Mouse (Mus musculus): Measurements from ENCODE around the gene Aldh1l1. TPM values are rescaled to one million over a fixed set of nuclear protein-coding genes. Genes with fewer than 3 reads are reported as not detected.

The Aldh1l1 gene
- polyA plus RNA-seq, 1 experiment from 2014 or later = 1.2 TPM

- 89% methylated on average over 3 of the region's 3 CpGs for WGBS
- H3K36me3 ChIP-seq (ENCODE audit: control insufficient read depth, insufficient read depth, low read length) = no peaks in the 10 kb centered on the region
- no peaks in the 10 kb centered on the region for H3K9me3 ChIP-seq (ENCODE audit: control insufficient read depth, low read length)
- H3K27me3 ChIP-seq (ENCODE audit: control insufficient read depth, insufficient read depth, low read length) = no peaks in the 10 kb centered on the region
- ATAC-seq (replicated peaks; ENCODE audit: low FRiP score) = no peak
- H3K27ac ChIP-seq (ENCODE audit: low read depth, low read length) = no peak overlapping the region
- no peak overlapping the region for H3K4me3 ChIP-seq (ENCODE audit: low read depth, low read length)
- DNase-seq (ENCODE audit: low spot score) = peak; percentile 41
- H3K9ac ChIP-seq (ENCODE audit: low read length) = no peak overlapping the region
- no peak overlapping the region for H3K4me2 ChIP-seq (ENCODE audit: low read depth, low read length, severe bottlenecking)
- H3K4me1 ChIP-seq (replicated peaks; ENCODE audit: control insufficient read depth, insufficient read depth, low read length) = no peaks in the 10 kb centered on the region; the same call in 1 of the 2 replicates
Observed at GRCm38 (mm10) chr6:90474361-90474750, 11.9 kb upstream of the Aldh1l1 start.

GRCm38 (mm10) chr6:90475176-90475853 is 10.9 kb upstream of the Aldh1l1 start:
- Histone ChIP-seq H3K4me3 (ENCODE audit: low read depth, low read length) (no peak overlapping the region), H3K9ac (ENCODE audit: low read length) (no peak overlapping the region), H3K9me3 (ENCODE audit: control insufficient read depth, low read length) (no peaks in the 10 kb centered on the region), H3K27me3 (ENCODE audit: control insufficient read depth, insufficient read depth, low read length) (no peaks in the 10 kb centered on the region), H3K4me1 (replicated peaks; ENCODE audit: control insufficient read depth, insufficient read depth, low read length) (no peaks in the 10 kb centered on the region; the same call in 1 of the 2 replicates), H3K36me3 (ENCODE audit: control insufficient read depth, insufficient read depth, low read length) (no peaks in the 10 kb centered on the region), H3K4me2 (ENCODE audit: low read depth, low read length, severe bottlenecking) (no peak overlapping the region), H3K27ac (ENCODE audit: low read depth, low read length) (no peak overlapping the region)
- 79% methylated on average over 4 of the region's 4 CpGs for WGBS
- peak; percentile 40 for DNase-seq (ENCODE audit: low spot score)
- no peak for ATAC-seq (replicated peaks; ENCODE audit: low FRiP score)

GRCm38 (mm10) chr6:90475854-90476212 is 10.4 kb upstream of the Aldh1l1 start:
- DNase-seq (ENCODE audit: low spot score) = peak; percentile 42
- Histone ChIP-seq H3K4me2 (ENCODE audit: low read depth, low read length, severe bottlenecking) (no peak overlapping the region), H3K36me3 (ENCODE audit: control insufficient read depth, insufficient read depth, low read length) (no peaks in the 10 kb centered on the region), H3K27me3 (ENCODE audit: control insufficient read depth, insufficient read depth, low read length) (no peaks in the 10 kb centered on the region), H3K9ac (ENCODE audit: low read length) (no peak overlapping the region), H3K4me1 (replicated peaks; ENCODE audit: control insufficient read depth, insufficient read depth, low read length) (no peaks in the 10 kb centered on the region; the same call in 1 of the 2 replicates), H3K27ac (ENCODE audit: low read depth, low read length) (no peak overlapping the region), H3K9me3 (ENCODE audit: control insufficient read depth, low read length) (no peaks in the 10 kb centered on the region), H3K4me3 (ENCODE audit: low read depth, low read length) (no peak overlapping the region)
- WGBS = 71% methylated on average over 3 of the region's 3 CpGs
- ATAC-seq (replicated peaks; ENCODE audit: low FRiP score) = no peak

- DNase-seq (ENCODE audit: low spot score) = peak; percentile 39
- ATAC-seq (replicated peaks; ENCODE audit: low FRiP score) = no peak
- Histone ChIP-seq H3K9me3 (ENCODE audit: control insufficient read depth, low read length) (no peaks in the 10 kb centered on the region), H3K36me3 (ENCODE audit: control insufficient read depth, insufficient read depth, low read length) (no peaks in the 10 kb centered on the region), H3K27ac (ENCODE audit: low read depth, low read length) (no peak overlapping the region), H3K27me3 (ENCODE audit: control insufficient read depth, insufficient read depth, low read length) (no peaks in the 10 kb centered on the region), H3K4me3 (ENCODE audit: low read depth, low read length) (no peak overlapping the region), H3K4me1 (replicated peaks; ENCODE audit: control insufficient read depth, insufficient read depth, low read length) (no peaks in the 10 kb centered on the region), H3K9ac (ENCODE audit: low read length) (no peak overlapping the region), H3K4me2 (ENCODE audit: low read depth, low read length, severe bottlenecking) (no peak overlapping the region)
- WGBS = 80% methylated on average over 14 of the region's 14 CpGs
Observed at GRCm38 (mm10) chr6:90476941-90477518, 9.2 kb upstream of the Aldh1l1 start.

GRCm38 (mm10) chr6:90484249-90484648 is 2.0 kb upstream of the Aldh1l1 start:
- Histone ChIP-seq H3K27me3 (ENCODE audit: control insufficient read depth, insufficient read depth, low read length) (no peaks in the 10 kb centered on the region), H3K36me3 (ENCODE audit: control insufficient read depth, insufficient read depth, low read length) (no peaks in the 10 kb centered on the region), H3K9me3 (ENCODE audit: control insufficient read depth, low read length) (no peaks in the 10 kb centered on the region), H3K27ac (ENCODE audit: low read depth, low read length) (no peak overlapping the region), H3K4me3 (ENCODE audit: low read depth, low read length) (no peak overlapping the region), H3K4me2 (ENCODE audit: low read depth, low read length, severe bottlenecking) (no peak overlapping the region), H3K4me1 (replicated peaks; ENCODE audit: control insufficient read depth, insufficient read depth, low read length) (no peaks in the 10 kb centered on the region), H3K9ac (ENCODE audit: low read length) (no peak overlapping the region)
- 81% methylated on average over 3 of the region's 3 CpGs for WGBS
- DNase-seq (ENCODE audit: low spot score) (no peak), ATAC-seq (replicated peaks; ENCODE audit: low FRiP score) (no peak)

- DNase-seq (ENCODE audit: low spot score) (no peak), ATAC-seq (replicated peaks; ENCODE audit: low FRiP score) (no peak)
- H3K36me3 ChIP-seq (ENCODE audit: control insufficient read depth, insufficient read depth, low read length) = no peaks in the 10 kb centered on the region
- no peak overlapping the region for H3K4me2 ChIP-seq (ENCODE audit: low read depth, low read length, severe bottlenecking)
- WGBS = 85% methylated on average over 5 of the region's 5 CpGs
- no peak overlapping the region for H3K27ac ChIP-seq (ENCODE audit: low read depth, low read length)
- H3K27me3 ChIP-seq (ENCODE audit: control insufficient read depth, insufficient read depth, low read length) = no peaks in the 10 kb centered on the region
- no peaks in the 10 kb centered on the region for H3K9me3 ChIP-seq (ENCODE audit: control insufficient read depth, low read length)
- no peak overlapping the region for H3K4me3 ChIP-seq (ENCODE audit: low read depth, low read length)
- H3K4me1 ChIP-seq (replicated peaks; ENCODE audit: control insufficient read depth, insufficient read depth, low read length) = no peaks in the 10 kb centered on the region
- H3K9ac ChIP-seq (ENCODE audit: low read length) = no peak overlapping the region
Observed at GRCm38 (mm10) chr6:90484876-90485275, 1.4 kb upstream of the Aldh1l1 start.

GRCm38 (mm10) chr6:90487531-90487930 is 1.3 kb downstream of the Aldh1l1 start:
- 97% methylated on average over 1 of the region's 1 CpGs for WGBS
- Histone ChIP-seq H3K9me3 (ENCODE audit: control insufficient read depth, low read length) (no peaks in the 10 kb centered on the region), H3K4me1 (replicated peaks; ENCODE audit: control insufficient read depth, insufficient read depth, low read length) (no peaks in the 10 kb centered on the region), H3K27ac (ENCODE audit: low read depth, low read length) (no peak overlapping the region), H3K27me3 (ENCODE audit: control insufficient read depth, insufficient read depth, low read length) (no peaks in the 10 kb centered on the region), H3K4me2 (ENCODE audit: low read depth, low read length, severe bottlenecking) (no peak overlapping the region), H3K36me3 (ENCODE audit: control insufficient read depth, insufficient read depth, low read length) (no peaks in the 10 kb centered on the region), H3K9ac (ENCODE audit: low read length) (no peak overlapping the region), H3K4me3 (ENCODE audit: low read depth, low read length) (no peak overlapping the region)
- ATAC-seq (replicated peaks; ENCODE audit: low FRiP score) = no peak
- DNase-seq (ENCODE audit: low spot score) = no peak

GRCm38 (mm10) chr6:90489532-90489931 is 3.3 kb downstream of the Aldh1l1 start:
- WGBS = 92% methylated on average over 3 of the region's 3 CpGs
- no peaks in the 10 kb centered on the region for H3K36me3 ChIP-seq (ENCODE audit: control insufficient read depth, insufficient read depth, low read length)
- H3K4me3 ChIP-seq (ENCODE audit: low read depth, low read length) = no peak overlapping the region
- H3K4me2 ChIP-seq (ENCODE audit: low read depth, low read length, severe bottlenecking) = no peak overlapping the region
- DNase-seq (ENCODE audit: low spot score) = no peak
- H3K4me1 ChIP-seq (replicated peaks; ENCODE audit: control insufficient read depth, insufficient read depth, low read length) = no peaks in the 10 kb centered on the region
- H3K9ac ChIP-seq (ENCODE audit: low read length) = no peak overlapping the region
- H3K9me3 ChIP-seq (ENCODE audit: control insufficient read depth, low read length) = no peaks in the 10 kb centered on the region
- no peak for ATAC-seq (replicated peaks; ENCODE audit: low FRiP score)
- no peak overlapping the region for H3K27ac ChIP-seq (ENCODE audit: low read depth, low read length)
- H3K27me3 ChIP-seq (ENCODE audit: control insufficient read depth, insufficient read depth, low read length) = no peaks in the 10 kb centered on the region

GRCm38 (mm10) chr6:90490976-90491375 is 4.7 kb downstream of the Aldh1l1 start:
- ATAC-seq (replicated peaks; ENCODE audit: low FRiP score) (no peak), DNase-seq (ENCODE audit: low spot score) (no peak)
- WGBS = 86% methylated on average over 2 of the region's 2 CpGs
- Histone ChIP-seq H3K9ac (ENCODE audit: low read length) (no peak overlapping the region), H3K4me2 (ENCODE audit: low read depth, low read length, severe bottlenecking) (no peak overlapping the region), H3K9me3 (ENCODE audit: control insufficient read depth, low read length) (no peaks in the 10 kb centered on the region), H3K27me3 (ENCODE audit: control insufficient read depth, insufficient read depth, low read length) (no peaks in the 10 kb centered on the region), H3K4me1 (replicated peaks; ENCODE audit: control insufficient read depth, insufficient read depth, low read length) (0 out of 2 replicates have a peak, but pooled peaks cover 3% of the 10 kb centered on the region), H3K36me3 (ENCODE audit: control insufficient read depth, insufficient read depth, low read length) (no peaks in the 10 kb centered on the region), H3K4me3 (ENCODE audit: low read depth, low read length) (no peak overlapping the region), H3K27ac (ENCODE audit: low read depth, low read length) (no peak overlapping the region)

Data from forebrain, embryonic 11.5 days (tissue).